Mouse (Mus musculus) urinary bladder, adult 18-20 months (tissue): Measurements from ENCODE around the gene Rnf144b.

Source experiments
- DNase-seq, 2 experiments: peaks; one replicate each; pipeline ENCODE4 v3.0.0; 2022; ENCODE audit warnings: low spot score in 2 of 2, mixed read lengths in 2 of 2

The Rnf144b gene

GRCm38 (mm10) chr13:47223576-47224538 is 101.4 kb downstream of the Rnf144b start:
- DNase-seq: peak in 1 of 2 experiments; percentile 58

- no peak for DNase-seq
Observed at GRCm38 (mm10) chr13:47224648-47225323, 102.3 kb downstream of the Rnf144b start.

GRCm38 (mm10) chr13:47225324-47225697 is 102.9 kb downstream of the Rnf144b start:
- DNase-seq: no peak

GRCm38 (mm10) chr13:47225802-47226201 is 103.3 kb downstream of the Rnf144b start:
- DNase-seq: no peak

- no peak for DNase-seq
Observed at GRCm38 (mm10) chr13:47226521-47226920, 104.1 kb downstream of the Rnf144b start.

- DNase-seq: no peak
Observed at GRCm38 (mm10) chr13:47228201-47228600, 105.7 kb downstream of the Rnf144b start.

- DNase-seq: no peak
Observed at GRCm38 (mm10) chr13:47228626-47229190, 106.3 kb downstream of the Rnf144b start.

GRCm38 (mm10) chr13:47232163-47232562 is 109.7 kb downstream of the Rnf144b start:
- DNase-seq: no peak

- no peak for DNase-seq
Observed at GRCm38 (mm10) chr13:47237376-47237775, 114.9 kb downstream of the Rnf144b start.

- DNase-seq: no peak
Observed at GRCm38 (mm10) chr13:47238131-47238530, 115.7 kb downstream of the Rnf144b start.

- no peak for DNase-seq
Observed at GRCm38 (mm10) chr13:47243569-47243968, 121.1 kb downstream of the Rnf144b start.

GRCm38 (mm10) chr13:47244771-47245170 is 122.3 kb downstream of the Rnf144b start:
- DNase-seq: no peak

GRCm38 (mm10) chr13:47246459-47246858 is 124.0 kb downstream of the Rnf144b start:
- DNase-seq: no peak

GRCm38 (mm10) chr13:47247156-47247800 is 124.8 kb downstream of the Rnf144b start:
- DNase-seq: no peak

GRCm38 (mm10) chr13:47248289-47249010 is 126.0 kb downstream of the Rnf144b start:
- no peak for DNase-seq

- no peak for DNase-seq
Observed at GRCm38 (mm10) chr13:47250615-47251014, 128.2 kb downstream of the Rnf144b start.

GRCm38 (mm10) chr13:47251114-47251764 is 128.8 kb downstream of the Rnf144b start:
- no peak for DNase-seq

- DNase-seq: no peak
Observed at GRCm38 (mm10) chr13:47253711-47254110, 131.3 kb downstream of the Rnf144b start.

- DNase-seq: no peak
Observed at GRCm38 (mm10) chr13:47259297-47259696, 136.8 kb downstream of the Rnf144b start.

- no peak for DNase-seq
Observed at GRCm38 (mm10) chr13:47261961-47262360, 139.5 kb downstream of the Rnf144b start.

- DNase-seq: no peak
Observed at GRCm38 (mm10) chr13:47264382-47264781, 141.9 kb downstream of the Rnf144b start.
